Mouse (Mus musculus): Measurements from ENCODE around the gene Zfp367. TPM values are rescaled to one million over a fixed set of nuclear protein-coding genes. Genes with fewer than 3 reads are reported as not detected.

Gene Zfp367
- polyA plus RNA-seq, 1 experiment, result 10.4 TPM

GRCm38 (mm10) chr13:64161548-64161915 is 8.5 kb upstream of the Zfp367 start, which contains the start of gene Habp4:
Gene Habp4 (plus strand): TSS chr13:64161824.
- Histone ChIP-seq H3K4me1 (ENCODE audit: control insufficient read depth, insufficient read depth, low read length) (peaks cover 13% of the 10 kb centered on the region), H3K4me3 (replicated peaks; ENCODE audit: extremely low read depth, low read depth, low read length) (peak within 1 kb of the TSS; percentile 84)
- TF ChIP-seq CTCF (IDR thresholded peaks at IDR 0.05; ENCODE audit: insufficient read depth, low read length) (no peak), POLR2A (IDR thresholded peaks at IDR 0.05; ENCODE audit: borderline replicate concordance, extremely low read depth, low read depth, low read length) (no peak; the same call in 1 of the 2 replicates)
- under 1% methylated on average over 27 of the region's 31 CpGs for WGBS
- DNase-seq, result peak; percentile 98

GRCm38 (mm10) chr13:64156966-64157365 is 4.0 kb upstream of the Zfp367 start:
- no peak overlapping the region for H3K4me3 ChIP-seq (replicated peaks; ENCODE audit: extremely low read depth, low read depth, low read length)

GRCm38 (mm10) chr13:64155171-64155571 is 2.2 kb upstream of the Zfp367 start:
- TF ChIP-seq CTCF (IDR thresholded peaks at IDR 0.05; ENCODE audit: insufficient read depth, low read length) (no peak), POLR2A (IDR thresholded peaks at IDR 0.05; ENCODE audit: borderline replicate concordance, extremely low read depth, low read depth, low read length) (no peak)
- WGBS, result 23% methylated on average over 1 of the region's 1 CpGs
- no peak overlapping the region for H3K4me3 ChIP-seq (replicated peaks; ENCODE audit: extremely low read depth, low read depth, low read length)
- H3K4me1 ChIP-seq (ENCODE audit: control insufficient read depth, insufficient read depth, low read length), result no peaks in the 10 kb centered on the region
- DNase-seq, result peak; percentile 54

More at GRCm38 (mm10) chr13:64156966-64157365, 4.0 kb upstream of the Zfp367 start:
- no peak for TF ChIP-seq CTCF (IDR thresholded peaks at IDR 0.05; ENCODE audit: insufficient read depth, low read length)
- no peak for TF ChIP-seq POLR2A (IDR thresholded peaks at IDR 0.05; ENCODE audit: borderline replicate concordance, extremely low read depth, low read depth, low read length)
- no peak for DNase-seq
- H3K4me1 ChIP-seq (ENCODE audit: control insufficient read depth, insufficient read depth, low read length), result peaks cover 5% of the 10 kb centered on the region

DNA sequence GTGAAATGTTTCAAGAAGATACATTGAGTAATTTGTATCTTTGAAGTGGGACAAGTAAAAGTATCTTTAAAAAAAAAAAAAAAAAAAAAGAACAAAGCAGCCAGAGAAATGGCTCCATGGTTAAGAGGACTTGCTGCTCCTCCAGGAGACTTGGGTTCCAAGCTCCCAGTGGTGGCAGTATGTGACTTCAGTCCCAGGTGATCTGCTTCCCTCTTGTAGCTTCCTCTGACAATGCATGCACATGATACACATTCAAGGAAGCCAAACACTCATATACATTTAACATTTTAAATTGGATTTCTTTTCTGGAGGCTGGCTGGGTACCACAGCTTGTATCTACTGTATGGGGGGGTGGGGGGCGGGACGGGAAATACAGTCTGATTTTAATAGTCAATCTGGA is 1.6 kb upstream of the Zfp367 start:
- WGBS, result 59% methylated on average over 2 of the region's 2 CpGs
- TF ChIP-seq POLR2A (IDR thresholded peaks at IDR 0.05; ENCODE audit: borderline replicate concordance, extremely low read depth, low read depth, low read length) (no peak), CTCF (IDR thresholded peaks at IDR 0.05; ENCODE audit: insufficient read depth, low read length) (no peak)
- Histone ChIP-seq H3K4me3 (replicated peaks; ENCODE audit: extremely low read depth, low read depth, low read length) (no peak overlapping the region), H3K4me1 (ENCODE audit: control insufficient read depth, insufficient read depth, low read length) (no peaks in the 10 kb centered on the region)
- DNase-seq, result no peak

DNA sequence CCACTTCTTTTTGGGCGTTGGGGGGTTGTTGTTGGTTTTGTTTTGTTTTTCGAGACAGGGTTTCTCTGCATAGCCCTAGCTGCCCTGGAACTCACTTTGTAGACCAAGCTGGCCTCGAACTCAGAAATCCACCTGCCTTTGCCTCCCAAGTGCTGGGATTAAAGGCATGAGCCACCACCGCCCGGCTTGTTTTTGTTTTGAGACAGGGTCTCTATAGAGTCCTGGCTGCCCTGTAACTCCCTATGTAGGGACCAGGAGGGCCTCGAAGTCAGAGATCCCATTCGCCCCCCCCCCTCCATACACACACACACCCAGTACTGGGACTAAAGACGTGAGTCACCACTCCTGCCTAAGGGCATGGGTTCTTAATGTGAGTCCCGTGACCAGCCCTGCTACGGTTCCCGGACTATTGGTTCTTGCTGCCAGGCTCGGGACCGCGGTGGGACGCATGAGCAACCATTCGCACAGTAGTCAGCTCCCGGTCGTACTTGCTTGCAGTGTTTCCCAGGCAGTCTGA is 807 bp upstream of the Zfp367 start:
- TF ChIP-seq POLR2A (IDR thresholded peaks at IDR 0.05; ENCODE audit: borderline replicate concordance, extremely low read depth, low read depth, low read length) (peak; percentile 42; the same call in 1 of the 2 replicates), CTCF (IDR thresholded peaks at IDR 0.05; ENCODE audit: insufficient read depth, low read length) (no peak)
- H3K4me3 ChIP-seq (replicated peaks; ENCODE audit: extremely low read depth, low read depth, low read length), result peak overlapping the region; percentile 10
- H3K4me1 ChIP-seq (ENCODE audit: control insufficient read depth, insufficient read depth, low read length), result no peaks in the 10 kb centered on the region
- DNase-seq, result peak; percentile 65
- WGBS, result 1% methylated on average over 18 of the region's 18 CpGs

DNA sequence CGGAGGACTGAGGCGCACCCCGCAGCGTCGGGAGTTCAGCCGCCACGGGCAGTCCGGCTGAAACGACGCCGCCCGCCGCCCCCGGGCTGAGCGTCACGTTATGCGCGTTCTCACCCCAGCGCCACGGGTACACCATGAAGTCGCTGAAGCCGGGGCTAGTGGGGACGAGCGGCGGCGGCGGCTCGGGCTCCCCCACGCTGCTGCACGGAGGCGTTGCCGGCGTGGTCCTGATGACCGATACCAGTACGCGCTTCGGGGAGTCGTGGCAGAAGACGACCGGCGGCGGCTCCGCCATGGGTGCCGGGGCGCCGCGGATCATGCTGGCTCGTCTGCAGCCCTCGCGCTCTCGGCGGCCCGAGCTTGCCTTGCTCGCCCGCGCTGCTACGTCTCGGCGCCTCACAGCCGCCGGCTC is 325 bp downstream of the Zfp367 start:
- H3K4me3 ChIP-seq (replicated peaks; ENCODE audit: extremely low read depth, low read depth, low read length), result peak overlapping the region; percentile 86
- DNase-seq, result no peak
- under 1% methylated on average over 61 of the region's 61 CpGs for whole genome bisulfite sequencing
- no peaks in the 10 kb centered on the region for H3K4me1 ChIP-seq (ENCODE audit: control insufficient read depth, insufficient read depth, low read length)
- TF ChIP-seq POLR2A (IDR thresholded peaks at IDR 0.05; ENCODE audit: borderline replicate concordance, extremely low read depth, low read depth, low read length) (no peak), CTCF (IDR thresholded peaks at IDR 0.05; ENCODE audit: insufficient read depth, low read length) (no peak)

DNA sequence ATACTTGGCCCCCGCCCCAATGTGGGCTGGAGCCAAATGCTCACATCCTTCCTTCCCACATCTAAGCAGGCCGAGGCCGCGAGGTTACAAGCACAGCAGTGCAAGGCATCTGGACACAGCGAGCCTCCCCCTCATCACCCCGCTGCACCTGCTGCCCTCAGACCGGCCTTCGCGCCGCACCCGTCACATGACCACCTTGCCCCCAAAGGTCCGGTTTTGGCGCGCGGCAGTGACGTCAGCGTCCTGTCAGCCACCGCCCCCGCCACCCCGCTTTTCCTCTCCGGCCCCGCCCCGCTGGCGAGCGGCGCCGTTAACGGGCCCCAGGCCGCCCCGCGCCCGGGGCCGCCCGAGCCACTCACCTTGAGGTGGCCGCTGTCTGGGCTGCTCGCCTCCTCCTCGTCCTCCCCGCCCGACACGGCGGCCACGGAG is 747 bp downstream of the Zfp367 start:
- peak; percentile 87 for DNase-seq
- WGBS, result 1% methylated on average over 42 of the region's 42 CpGs
- peak overlapping the region; percentile 86 for H3K4me3 ChIP-seq (replicated peaks; ENCODE audit: extremely low read depth, low read depth, low read length)
- peak; percentile 67; the same call in 1 of the 2 replicates for TF ChIP-seq POLR2A (IDR thresholded peaks at IDR 0.05; ENCODE audit: borderline replicate concordance, extremely low read depth, low read depth, low read length)
- TF ChIP-seq CTCF (IDR thresholded peaks at IDR 0.05; ENCODE audit: insufficient read depth, low read length), result no peak
- H3K4me1 ChIP-seq (ENCODE audit: control insufficient read depth, insufficient read depth, low read length), result no peaks in the 10 kb centered on the region

DNA sequence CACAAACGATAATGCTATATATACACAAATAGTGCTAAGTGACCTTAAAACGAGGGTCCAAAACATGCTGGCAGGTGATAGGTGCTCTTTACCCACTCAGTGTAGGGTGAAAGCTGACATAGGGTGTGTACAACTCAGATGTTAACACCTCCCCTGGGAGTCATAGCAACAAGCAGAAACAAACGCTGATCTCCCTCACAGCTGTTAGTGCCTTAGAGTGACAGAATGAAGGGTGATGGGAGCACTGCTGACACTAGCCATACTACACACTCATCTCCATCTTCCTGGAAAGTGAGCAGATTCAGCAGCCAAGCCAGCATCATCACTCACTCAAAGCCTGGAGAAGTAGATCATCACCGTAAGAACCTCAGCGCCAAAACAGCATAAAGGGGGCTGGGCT is 2.9 kb downstream of the Zfp367 start:
- H3K4me1 ChIP-seq (ENCODE audit: control insufficient read depth, insufficient read depth, low read length), result no peaks in the 10 kb centered on the region
- H3K4me3 ChIP-seq (replicated peaks; ENCODE audit: extremely low read depth, low read depth, low read length), result no peak overlapping the region
- WGBS, result 45% methylated on average over 5 of the region's 5 CpGs
- TF ChIP-seq CTCF (IDR thresholded peaks at IDR 0.05; ENCODE audit: insufficient read depth, low read length), result no peak
- no peak for TF ChIP-seq POLR2A (IDR thresholded peaks at IDR 0.05; ENCODE audit: borderline replicate concordance, extremely low read depth, low read depth, low read length)
- DNase-seq, result no peak

DNA sequence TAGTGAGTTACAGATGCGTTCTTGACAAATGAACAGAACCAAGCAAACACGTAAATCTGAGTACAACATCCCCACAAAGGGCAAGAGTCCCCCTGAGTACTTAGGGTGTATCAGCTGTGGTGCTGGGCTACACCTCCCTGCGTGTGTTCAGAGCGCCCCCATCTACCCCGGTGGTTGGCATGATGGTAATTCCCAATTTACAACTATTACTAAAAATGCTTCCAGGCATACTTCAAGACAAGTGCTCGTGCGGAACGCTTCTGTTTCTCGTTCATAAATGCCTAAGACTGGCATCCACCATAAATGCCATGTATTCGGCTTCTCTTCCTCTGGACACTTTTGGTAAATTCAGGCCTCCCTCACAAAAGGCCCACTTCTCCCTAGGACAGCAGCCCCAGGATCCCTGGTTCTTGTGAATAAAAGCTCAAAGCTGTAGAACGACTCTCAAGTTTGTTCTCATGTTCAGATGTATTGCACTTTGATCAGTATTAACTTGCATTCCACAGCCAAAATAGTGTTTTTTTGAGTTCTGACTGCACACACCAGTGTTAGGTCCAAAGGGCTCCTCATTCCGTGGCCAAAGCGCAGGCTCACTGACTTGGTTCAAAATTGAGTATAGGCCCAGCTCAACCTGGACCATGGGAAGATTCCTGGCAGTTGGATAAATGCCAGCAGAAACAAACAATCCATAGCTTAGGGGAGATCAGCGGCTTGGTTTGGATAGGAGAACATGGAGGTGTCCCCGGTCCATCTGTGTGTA is 23.2 kb downstream of the Zfp367 start:
- TF ChIP-seq CTCF (IDR thresholded peaks at IDR 0.05; ENCODE audit: insufficient read depth, low read length) (peak; percentile 35), POLR2A (IDR thresholded peaks at IDR 0.05; ENCODE audit: borderline replicate concordance, extremely low read depth, low read depth, low read length) (no peak)
- H3K4me3 ChIP-seq (replicated peaks; ENCODE audit: extremely low read depth, low read depth, low read length), result peak overlapping the region; percentile 96
- no peaks in the 10 kb centered on the region; the same call in 1 of the 2 replicates for H3K4me1 ChIP-seq (ENCODE audit: control insufficient read depth, insufficient read depth, low read length)
- DNase-seq, result peak; percentile 56
- WGBS, result 31% methylated on average over 15 of the region's 15 CpGs
